In genomic region chr2:30242509-30242908, GRCm38 (mm10) we compare ENCODE assay signal across 8 mouse cellular contexts. TPM values are rescaled to one million over a fixed set of nuclear protein-coding genes. Genes with fewer than 3 reads are reported as not detected.
A peak's percentile ranks its signal among the peaks of the same experiment; 100 is the strongest.
DNase-seq lines count a peak whose midpoint lies in the region; ATAC-seq lines count a peak whose summit lies in the region.

No protein-coding gene starts in this region.

- no peak overlapping the region for H3K9ac ChIP-seq in midbrain, embryonic 12.5 days (replicated peaks)

- no peaks in the 10 kb centered on the region for H3K27me3 ChIP-seq in megakaryocyte, embryonic 14.5 days (replicated peaks)
- no peaks in the 10 kb centered on the region for H3K27me3 ChIP-seq in midbrain, embryonic 12.5 days

- no peak for ATAC-seq in megakaryocyte, adult 5-6 weeks (ENCODE audit: poor library complexity, severe bottlenecking)
- ATAC-seq in midbrain, embryonic 12.5 days (ENCODE audit: low FRiP score, low read depth): no peak
- no peak for ATAC-seq in megakaryocyte-erythroid progenitor cell, adult 5-6 weeks (replicated peaks; ENCODE audit: low FRiP score, low TSS enrichment, poor library complexity, severe bottlenecking)

- 63% methylated on average over 4 of the region's 4 CpGs for WGBS in midbrain, embryonic 12.5 days

- H3K4me3 ChIP-seq in megakaryocyte, embryonic 14.5 days (replicated peaks): peak overlapping the region; percentile 71
- H3K4me3 ChIP-seq in midbrain, embryonic 12.5 days: no peak overlapping the region

- DNase-seq in cerebellum, adult 11 months: peak; percentile 54
- DNase-seq in heart, adult 9 months (ENCODE audit: low spot score in 2 of 2): peak; percentile 93 to 97
- DNase-seq in kidney, postnatal 10 days: peak; percentile 83
- DNase-seq in T-cell, adult 2 months (ENCODE audit: low spot score): no peak

- H3K36me3 ChIP-seq in megakaryocyte, embryonic 14.5 days (replicated peaks; ENCODE audit: low read length): peaks cover 71% of the 10 kb centered on the region
- peaks cover 67% of the 10 kb centered on the region for H3K36me3 ChIP-seq in midbrain, embryonic 12.5 days

- H3K4me2 ChIP-seq in midbrain, embryonic 12.5 days (replicated peaks): no peak overlapping the region

- peaks cover 90% of the 10 kb centered on the region for H3K4me1 ChIP-seq in megakaryocyte, embryonic 14.5 days
- H3K4me1 ChIP-seq in midbrain, embryonic 12.5 days: peaks cover 18% of the 10 kb centered on the region

- peak overlapping the region; percentile 5; the same call in 1 of the 2 replicates for H3K27ac ChIP-seq in midbrain, embryonic 12.5 days (replicated peaks)

- no peaks in the 10 kb centered on the region for H3K9me3 ChIP-seq in megakaryocyte, embryonic 14.5 days
- H3K9me3 ChIP-seq in midbrain, embryonic 12.5 days: no peaks in the 10 kb centered on the region

RNA-seq across cellular contexts. Expression of gene Gm28035, which starts 2.1 kb away (rescaled TPM):
- polyA plus RNA-seq in megakaryocyte, embryonic 14.5 days (2012; ENCODE audit: insufficient read depth, low replicate concordance): 3.3 and 6.4 TPM in 2 replicates
- 0.04 TPM in 1 of 2 replicates, not detected in the other for total RNA-seq in megakaryocyte, adult 5-6 weeks (2015)
- not detected in 2 replicates for total RNA-seq in megakaryocyte, adult 5-6 weeks (2017)
- polyA plus RNA-seq in midbrain, embryonic 12.5 days (2016; fragmentation: Nextera tagmentation; extraction: Ambion mirVana): 0.39 and 0.51 TPM in 2 replicates
- 2.2 TPM in 1 of 2 replicates, not detected in the other for total RNA-seq in megakaryocyte-erythroid progenitor cell, adult 5-6 weeks (2014; fragmentation: Nextera tagmentation)
- 0.09 TPM in 1 of 2 replicates, not detected in the other for total RNA-seq in megakaryocyte-erythroid progenitor cell, adult 5-6 weeks (2017)

RNA-seq across cellular contexts. Expression of gene Lrrc8a, which starts 5.0 kb away (rescaled TPM):
- 2.7 and 5.1 TPM in 2 replicates for polyA plus RNA-seq in megakaryocyte, embryonic 14.5 days (2012; ENCODE audit: insufficient read depth, low replicate concordance)
- 17.9 and 18.4 TPM in 2 replicates for total RNA-seq in megakaryocyte, adult 5-6 weeks (2015)
- total RNA-seq in megakaryocyte, adult 5-6 weeks (2017): 10.5 and 13.0 TPM in 2 replicates
- 40.3 and 46.7 TPM in 2 replicates for polyA plus RNA-seq in midbrain, embryonic 12.5 days (2016; fragmentation: Nextera tagmentation; extraction: Ambion mirVana)
- 14.4 and 14.9 TPM in 2 replicates for total RNA-seq in megakaryocyte-erythroid progenitor cell, adult 5-6 weeks (2014; fragmentation: Nextera tagmentation)
- 8.3 and 10.7 TPM in 2 replicates for total RNA-seq in megakaryocyte-erythroid progenitor cell, adult 5-6 weeks (2017)

RNA-seq across cellular contexts. Expression of gene Phyhd1, which starts 23.5 kb away (rescaled TPM):
- 6.7 and 11.3 TPM in 2 replicates for polyA plus RNA-seq in megakaryocyte, embryonic 14.5 days (2012; ENCODE audit: insufficient read depth, low replicate concordance)
- total RNA-seq in megakaryocyte, adult 5-6 weeks (2015): 3.3 and 3.8 TPM in 2 replicates
- total RNA-seq in megakaryocyte, adult 5-6 weeks (2017): 1.3 and 1.8 TPM in 2 replicates
- 4.4 and 7.1 TPM in 2 replicates for polyA plus RNA-seq in midbrain, embryonic 12.5 days (2016; fragmentation: Nextera tagmentation; extraction: Ambion mirVana)
- total RNA-seq in megakaryocyte-erythroid progenitor cell, adult 5-6 weeks (2014; fragmentation: Nextera tagmentation): not detected in 2 replicates
- not detected in 2 replicates for total RNA-seq in megakaryocyte-erythroid progenitor cell, adult 5-6 weeks (2017)

RNA-seq across cellular contexts. Expression of gene Kyat1, which starts 36.9 kb away (rescaled TPM):
- 7.7 TPM in 1 of 2 replicates, not detected in the other for polyA plus RNA-seq in megakaryocyte, embryonic 14.5 days (2012; ENCODE audit: insufficient read depth, low replicate concordance)
- 1.5 and 2.3 TPM in 2 replicates for total RNA-seq in megakaryocyte, adult 5-6 weeks (2015)
- 3.3 and 5.0 TPM in 2 replicates for total RNA-seq in megakaryocyte, adult 5-6 weeks (2017)
- polyA plus RNA-seq in midbrain, embryonic 12.5 days (2016; fragmentation: Nextera tagmentation; extraction: Ambion mirVana): 12.6 and 12.8 TPM in 2 replicates
- 16.1 and 17.2 TPM in 2 replicates for total RNA-seq in megakaryocyte-erythroid progenitor cell, adult 5-6 weeks (2014; fragmentation: Nextera tagmentation)
- 15.9 and 19.4 TPM in 2 replicates for total RNA-seq in megakaryocyte-erythroid progenitor cell, adult 5-6 weeks (2017)

RNA-seq across cellular contexts. Expression of gene Gm28038, which starts 38.3 kb away (rescaled TPM):
- polyA plus RNA-seq in megakaryocyte, embryonic 14.5 days (2012; ENCODE audit: insufficient read depth, low replicate concordance): not detected in 2 replicates
- 4.0 TPM in 1 of 2 replicates, not detected in the other for total RNA-seq in megakaryocyte, adult 5-6 weeks (2015)
- total RNA-seq in megakaryocyte, adult 5-6 weeks (2017): not detected in 2 replicates
- polyA plus RNA-seq in midbrain, embryonic 12.5 days (2016; fragmentation: Nextera tagmentation; extraction: Ambion mirVana): not detected in 2 replicates
- 1.8 and 15.1 TPM in 2 replicates for total RNA-seq in megakaryocyte-erythroid progenitor cell, adult 5-6 weeks (2014; fragmentation: Nextera tagmentation)
- not detected in 2 replicates for total RNA-seq in megakaryocyte-erythroid progenitor cell, adult 5-6 weeks (2017)
